Mouse (Mus musculus) neural tube, embryonic 11.5 days (tissue): Measurements from ENCODE around the gene Ptch1. TPM values are rescaled to one million over a fixed set of nuclear protein-coding genes. Genes with fewer than 3 reads are reported as not detected.
A peak's percentile ranks its signal among the peaks of the same experiment; 100 is the strongest.

Experiments
- ATAC-seq: fragments of 200-750 bp; cut with Nextera tagmentation; 2 replicates; pipeline ENCODE4 v1.8.0; 2017; ENCODE audit warnings: moderate number of reproducible peaks, mild to moderate bottlenecking, moderate TSS enrichment, moderate library complexity; ENCODE audit not compliant: insufficient read depth, low FRiP score, low TSS enrichment
- DNase-seq: peaks from one replicate; pipeline ENCODE4 v3.0.0-alpha.2; 2015; ENCODE audit warnings: low spot score
- H3K27ac ChIP-seq: fragments of 300-500 bp; sonication (generic); 2 replicates; pipeline ENCODE4 v1.5.1; 2014; ENCODE audit warnings: low read depth, mild to moderate bottlenecking, low read length
- H3K27me3 ChIP-seq: fragments of 300-500 bp; sonication (generic); 2 replicates; pipeline ENCODE4 v1.6.1; 2014; ENCODE audit warnings: mild to moderate bottlenecking, low read length, mixed read lengths; ENCODE audit not compliant: control insufficient read depth, insufficient read depth
- H3K36me3 ChIP-seq: fragments of 300-500 bp; sonication (generic); 2 replicates; pipeline ENCODE4 v1.6.1; 2014; ENCODE audit warnings: mild to moderate bottlenecking, low read length, moderate library complexity, mixed read lengths; ENCODE audit not compliant: control insufficient read depth, insufficient read depth
- H3K4me1 ChIP-seq: fragments of 300-500 bp; sonication (generic); 2 replicates; pipeline ENCODE4 v1.6.1; 2014; ENCODE audit warnings: low read length, mixed read lengths; ENCODE audit not compliant: control insufficient read depth, insufficient read depth
- H3K4me2 ChIP-seq: fragments of 300-500 bp; sonication (generic); 2 replicates; pipeline ENCODE4 v1.6.1; 2014; ENCODE audit warnings: low read depth, mild to moderate bottlenecking, moderate library complexity
- H3K4me3 ChIP-seq: fragments of 300-500 bp; sonication (generic); 2 replicates; pipeline ENCODE4 v1.5.1; 2014; ENCODE audit warnings: low read depth, low read length
- H3K9ac ChIP-seq: fragments of 300-500 bp; sonication (generic); 2 replicates; pipeline ENCODE4 v1.6.1; 2014; ENCODE audit warnings: mild to moderate bottlenecking, low read length
- H3K9me3 ChIP-seq: fragments of 300-500 bp; sonication (generic); 2 replicates; pipeline ENCODE4 v1.6.1; 2016; ENCODE audit warnings: low read length; ENCODE audit not compliant: control insufficient read depth
- WGBS: fragments of 180-500 bp; shearing (Covaris S2); extraction: QIAGEN DNeasy Blood & Tissue Kit; methylation state at CpG from one replicate; pipeline ENCODE4 v1.1.7; 2014; 5-methylcytosine and 5-hydroxymethylcytosine counted together
- polyA plus RNA-seq: library from polyadenylated mRNA; unstranded; fragments of >200 nt; fragmentation: Nextera tagmentation; extraction: Ambion mirVana; gene quantifications from 2 replicates; pipeline ENCODE4 v1.2.1, GENCODE M21; 2014

The Ptch1 gene
- polyA plus RNA-seq, 1 experiment from 2014 or later = 22.8 TPM

DNA sequence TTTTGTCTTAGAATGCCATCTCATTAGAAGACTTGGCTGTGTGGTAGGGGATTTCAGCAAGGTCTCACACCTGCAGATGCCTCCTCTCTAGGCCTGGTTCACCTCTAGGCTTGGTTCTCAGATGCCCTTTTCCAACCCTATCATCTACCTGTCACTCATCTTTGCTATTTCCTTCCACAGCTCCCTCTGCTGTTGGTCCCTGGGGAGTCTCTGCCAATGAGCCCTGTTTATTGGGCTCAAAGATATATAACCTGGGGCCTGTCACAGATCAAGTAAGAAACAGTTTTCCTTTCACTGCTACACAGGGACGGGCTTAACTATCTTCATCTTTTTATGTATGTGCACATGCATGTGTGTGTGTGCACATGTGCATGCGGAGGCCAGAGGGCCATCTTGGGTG is 71.0 kb downstream of the Ptch1 start:
- H3K4me3 ChIP-seq = no peak overlapping the region
- DNase-seq (no peak), ATAC-seq (no peak)
- H3K4me2 ChIP-seq = no peak overlapping the region
- no peaks in the 10 kb centered on the region for H3K9me3 ChIP-seq
- no peaks in the 10 kb centered on the region for H3K36me3 ChIP-seq
- H3K27ac ChIP-seq = no peak overlapping the region
- no peaks in the 10 kb centered on the region for H3K4me1 ChIP-seq
- H3K27me3 ChIP-seq = no peaks in the 10 kb centered on the region
- no peak overlapping the region for H3K9ac ChIP-seq
- 91% methylated on average over 2 of the region's 2 CpGs for WGBS

DNA sequence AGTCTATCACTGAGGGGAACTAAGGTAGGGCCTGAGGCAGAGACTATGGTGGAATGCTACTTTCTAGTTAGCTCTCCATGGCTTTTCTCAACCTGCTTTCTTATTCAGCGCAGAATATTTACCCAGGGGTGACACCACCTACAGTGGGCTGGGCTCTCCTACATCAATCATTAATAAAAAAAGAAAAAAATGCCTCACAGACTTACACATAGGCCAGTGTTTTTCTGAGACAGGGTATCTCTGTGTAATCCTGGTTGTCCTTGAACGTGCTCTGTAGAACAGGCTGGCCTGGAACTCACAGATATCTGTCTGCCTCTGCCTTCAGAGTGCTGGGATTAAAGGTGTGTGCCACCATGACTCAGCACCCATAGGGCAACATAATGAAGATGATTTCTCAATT is 73.9 kb downstream of the Ptch1 start:
- no peak overlapping the region for H3K4me3 ChIP-seq
- H3K9ac ChIP-seq = no peak overlapping the region
- no peaks in the 10 kb centered on the region for H3K36me3 ChIP-seq
- H3K4me2 ChIP-seq = no peak overlapping the region
- no peak overlapping the region for H3K27ac ChIP-seq
- H3K4me1 ChIP-seq = peaks cover 7% of the 10 kb centered on the region; the same call in 1 of the 2 replicates
- DNase-seq (no peak), ATAC-seq (no peak)
- WGBS = 87% methylated on average over 2 of the region's 2 CpGs
- no peaks in the 10 kb centered on the region for H3K9me3 ChIP-seq
- no peaks in the 10 kb centered on the region for H3K27me3 ChIP-seq

DNA sequence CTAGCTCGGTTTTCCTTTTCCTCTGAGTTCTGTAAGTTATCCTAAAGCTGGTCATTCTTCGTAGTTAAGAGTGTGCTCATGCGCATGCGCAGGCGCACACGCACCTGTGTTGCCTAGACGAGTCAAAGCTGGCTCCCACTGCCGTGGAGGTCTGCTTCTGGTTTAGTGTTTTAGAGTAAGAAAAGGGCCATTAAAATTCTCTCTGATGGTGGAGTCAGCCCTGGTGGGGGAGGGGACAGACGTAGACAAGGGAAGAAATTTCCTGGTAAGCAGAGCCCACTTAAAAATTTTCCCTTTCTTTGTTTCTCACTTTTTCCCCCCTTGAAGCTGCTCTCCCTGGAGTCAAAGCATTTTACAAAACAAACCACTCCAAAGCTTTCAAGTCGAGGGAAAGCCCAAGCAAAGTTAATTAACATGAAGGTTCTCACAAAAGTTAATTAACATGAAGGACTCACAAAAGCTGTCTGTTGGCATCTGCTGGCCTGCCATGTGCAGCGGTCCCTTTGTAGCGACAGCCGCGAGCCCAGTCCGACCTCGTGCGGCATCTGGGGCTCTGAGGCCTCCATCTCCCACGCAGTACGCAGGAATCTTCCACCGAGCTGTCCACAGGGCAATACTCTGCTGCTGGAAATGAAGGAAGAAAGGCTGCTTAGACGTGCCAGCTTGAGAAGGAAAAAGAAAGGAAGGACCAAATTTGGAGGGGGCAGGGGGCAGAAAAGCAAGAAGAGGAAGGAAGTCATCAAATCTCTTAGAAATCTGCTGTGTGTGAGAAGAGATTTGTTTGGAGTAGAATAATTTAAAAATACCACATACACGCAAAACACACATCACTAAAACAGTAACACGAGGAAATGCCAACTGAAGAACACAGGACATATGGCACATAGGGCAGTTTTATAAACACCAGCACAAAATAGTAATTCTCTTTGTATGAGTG is 76.5 kb downstream of the Ptch1 start, which contains the start of gene Fancc:
Gene Fancc (minus strand): TSS at position 633 of the 937 bp plus-strand sequence.
- H3K9ac ChIP-seq = peak within 1 kb of the TSS; percentile 35
- DNase-seq (peak; percentile 72), ATAC-seq (peak; percentile 91)
- H3K4me1 ChIP-seq = peaks cover 7% of the 10 kb centered on the region; the same call in 1 of the 2 replicates
- no peak within 1 kb of the TSS for H3K4me3 ChIP-seq
- H3K27me3 ChIP-seq = no peaks in the 10 kb centered on the region
- H3K36me3 ChIP-seq = no peaks in the 10 kb centered on the region
- peak within 1 kb of the TSS; percentile 62 for H3K27ac ChIP-seq
- H3K4me2 ChIP-seq = peak within 1 kb of the TSS; percentile 25
- WGBS = 21% methylated on average over 23 of the region's 23 CpGs
- H3K9me3 ChIP-seq = no peaks in the 10 kb centered on the region

DNA sequence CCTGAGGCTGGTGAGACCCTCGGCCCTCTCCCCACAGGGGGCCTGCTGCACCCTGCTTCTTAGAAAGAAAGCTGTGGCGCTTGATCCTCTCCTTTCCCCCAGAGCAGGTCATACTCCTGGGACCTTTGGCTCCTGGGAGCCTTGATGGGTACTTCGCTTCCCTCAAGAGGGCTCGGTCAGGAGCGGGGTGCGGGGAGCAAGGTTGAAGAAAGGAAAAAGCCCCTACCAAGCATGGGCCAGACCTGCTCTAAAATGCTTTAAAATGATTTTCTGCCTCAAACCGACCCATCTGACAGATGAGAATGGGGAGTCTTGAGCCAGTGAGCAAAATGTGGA is 85.7 kb downstream of the Ptch1 start:
- Histone ChIP-seq H3K4me1 (peaks cover 18% of the 10 kb centered on the region), H3K9me3 (no peaks in the 10 kb centered on the region), H3K4me3 (no peak overlapping the region), H3K9ac (no peak overlapping the region), H3K27me3 (no peaks in the 10 kb centered on the region), H3K27ac (peak overlapping the region; percentile 74), H3K4me2 (no peak overlapping the region), H3K36me3 (no peaks in the 10 kb centered on the region)
- DNase-seq (no peak), ATAC-seq (no peak)
- 52% methylated on average over 7 of the region's 7 CpGs for WGBS

DNA sequence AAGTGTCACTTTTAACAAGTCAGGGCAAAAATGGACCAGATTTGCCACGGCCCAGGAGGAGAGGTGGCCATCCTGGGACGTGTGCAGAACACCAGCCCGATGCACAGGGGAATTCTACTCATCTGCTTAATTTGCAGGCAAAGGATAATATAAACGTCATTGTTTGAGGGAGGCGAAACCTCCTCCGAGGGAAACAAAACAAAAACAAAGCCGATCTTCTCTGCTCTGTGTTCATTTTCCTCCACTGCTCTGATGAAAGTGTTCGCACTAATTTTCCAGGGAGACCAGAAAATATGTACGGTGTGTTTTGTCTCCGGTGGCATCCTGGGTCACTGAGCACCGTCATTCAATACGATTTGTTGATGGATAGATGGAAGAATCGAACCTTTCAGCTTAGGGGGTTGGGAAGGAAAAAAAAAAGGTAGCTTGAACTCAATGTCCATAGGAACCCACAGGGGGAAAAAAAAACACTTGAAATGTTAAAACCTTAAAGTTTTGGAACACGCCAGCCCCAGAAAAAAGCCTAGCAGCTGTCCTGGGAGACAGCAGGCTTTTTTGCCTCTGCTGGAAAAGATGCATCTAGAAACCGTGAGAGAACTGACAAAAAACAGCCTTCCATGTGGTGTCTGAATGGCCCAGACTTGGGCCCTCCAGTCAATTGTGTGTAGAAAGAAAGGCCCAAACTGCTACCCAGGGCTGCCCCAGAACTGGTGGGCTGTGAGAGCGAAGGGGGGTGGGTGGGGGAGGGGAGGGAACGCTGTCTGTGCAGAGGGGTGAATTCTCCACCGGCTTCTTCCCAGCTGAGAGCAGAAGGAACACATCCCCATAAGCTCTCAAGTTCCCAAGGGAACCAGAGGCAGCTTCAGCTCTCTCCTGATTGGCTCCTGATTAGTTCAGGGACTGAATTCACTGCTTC is 86.3 kb downstream of the Ptch1 start:
- Histone ChIP-seq H3K36me3 (no peaks in the 10 kb centered on the region), H3K9me3 (no peaks in the 10 kb centered on the region), H3K27ac (peak overlapping the region; percentile 74), H3K4me3 (no peak overlapping the region), H3K27me3 (no peaks in the 10 kb centered on the region), H3K4me1 (peaks cover 18% of the 10 kb centered on the region), H3K4me2 (peak overlapping the region; percentile 27), H3K9ac (peak overlapping the region; percentile 26)
- ATAC-seq = peak; percentile 84
- DNase-seq = peak; percentile 69
- WGBS = 10% methylated on average over 18 of the region's 18 CpGs

DNA sequence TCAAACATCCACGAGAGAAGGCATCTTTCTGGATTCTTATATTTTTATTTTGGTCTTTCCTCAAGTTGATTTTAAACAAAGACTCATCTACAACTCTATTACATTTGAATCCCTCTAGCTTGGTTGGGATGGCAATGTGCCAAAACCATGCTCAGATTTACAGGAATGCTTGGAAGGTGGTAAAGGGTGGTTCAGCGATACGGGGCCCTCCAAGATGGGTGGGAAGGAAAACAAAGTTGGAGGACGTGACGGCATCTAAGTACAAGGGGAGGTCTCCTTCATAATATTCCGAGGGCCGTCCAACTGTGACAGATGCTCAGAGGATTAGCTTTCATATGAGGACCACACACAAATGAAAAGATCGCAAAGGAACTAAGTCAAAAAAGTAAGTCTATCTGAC is 98.0 kb downstream of the Ptch1 start:
- H3K4me3 ChIP-seq = no peak overlapping the region
- no peak overlapping the region for H3K9ac ChIP-seq
- ATAC-seq = no peak
- H3K36me3 ChIP-seq = no peaks in the 10 kb centered on the region
- no peak overlapping the region for H3K27ac ChIP-seq
- H3K27me3 ChIP-seq = no peaks in the 10 kb centered on the region
- no peaks in the 10 kb centered on the region for H3K4me1 ChIP-seq
- 83% methylated on average over 8 of the region's 8 CpGs for WGBS
- no peaks in the 10 kb centered on the region for H3K9me3 ChIP-seq
- no peak for DNase-seq
- H3K4me2 ChIP-seq = no peak overlapping the region

Other genes with a start within 250 kb of the Ptch1 start
- 22.2 and 26.3 TPM in 2 replicates for gene Fancc, start 76.3 kb downstream of the Ptch1 start, polyA plus RNA-seq
- 25.0 and 25.4 TPM in 2 replicates for gene Ercc6l2, start 241.6 kb upstream of the Ptch1 start, polyA plus RNA-seq